Mouse (Mus musculus) kidney, adult 2 months (tissue): ENCODE measurements around the gene B4galt5. TPM values are rescaled to one million over a fixed set of nuclear protein-coding genes. Genes with fewer than 3 reads are reported as not detected.

Experiments used
- DNase-seq: peaks from one replicate; pipeline ENCODE4 v3.0.0; 2021
- H3K27ac ChIP-seq: fragments of 200-500 bp; 2 replicates; pipeline ENCODE4 v1.5.1; 2012; ENCODE audit warnings: low read depth, low read length, control low read depth, inconsistent platforms; ENCODE audit not compliant: insufficient read depth
- H3K27me3 ChIP-seq: fragments of 200-500 bp; replicated peaks from 2 replicates; pipeline ENCODE4 v1.6.1; 2012; ENCODE audit warnings: mild to moderate bottlenecking, moderate library complexity, low read length, inconsistent platforms; ENCODE audit not compliant: control insufficient read depth, insufficient read depth
- H3K36me3 ChIP-seq: fragments of 200-500 bp; 2 replicates; pipeline ENCODE4 v1.6.1; 2012; ENCODE audit warnings: mild to moderate bottlenecking, moderate library complexity, low read length, inconsistent platforms; ENCODE audit not compliant: control insufficient read depth, insufficient read depth
- H3K4me1 ChIP-seq: fragments of 200-500 bp; 2 replicates; pipeline ENCODE4 v1.6.1; 2011; ENCODE audit warnings: low read length; ENCODE audit not compliant: control insufficient read depth, insufficient read depth
- H3K4me3 ChIP-seq: fragments of 200-500 bp; 2 replicates; pipeline ENCODE4 v1.5.1; 2011; ENCODE audit warnings: mild to moderate bottlenecking, low read depth, low read length, control low read depth; ENCODE audit not compliant: insufficient read depth
- CTCF ChIP-seq: fragments of 200-500 bp; conservative IDR thresholded peaks from 2 replicates; pipeline ENCODE4 v1.5.1; 2011; ENCODE audit warnings: low read depth, mild to moderate bottlenecking, control low read depth, low read length, moderate library complexity, mixed read lengths; ENCODE audit not compliant: insufficient read depth, insufficient read length
- POLR2A ChIP-seq: fragments of 200-500 bp; IDR thresholded peaks from one replicate; pipeline ENCODE4 v1.6.1; 2011; ENCODE audit warnings: low read depth, low read length, control low read depth
- WGBS: fragments of 180-500 bp; shearing (Covaris S2); methylation state at CpG from one replicate; pipeline ENCODE4 v1.1.7; 2018; 5-methylcytosine and 5-hydroxymethylcytosine counted together
- polyA plus RNA-seq: library from polyadenylated mRNA; depleted of rRNA; stranded (reverse); fragments of >200 nt; gene quantifications from 2 replicates; pipeline ENCODE4 v1.2.3, GENCODE M21; 2012

B4galt5 gene
- polyA plus RNA-seq, 1 experiment, result 51.5 TPM

- 85% methylated on average over 8 of the region's 8 CpGs for WGBS
- no peak overlapping the region for H3K27ac ChIP-seq
- DNase-seq, result no peak
- H3K4me1 ChIP-seq, result no peaks in the 10 kb centered on the region; the same call in 1 of the 2 replicates
- H3K27me3 ChIP-seq, result no peaks in the 10 kb centered on the region
- TF ChIP-seq POLR2A (no peak), CTCF (no peak)
- H3K4me3 ChIP-seq, result no peak overlapping the region
- no peaks in the 10 kb centered on the region for H3K36me3 ChIP-seq
These were observed 85.8 kb downstream of the B4galt5 start for GRCm38 (mm10) chr2:167263040-167263810.

DNA sequence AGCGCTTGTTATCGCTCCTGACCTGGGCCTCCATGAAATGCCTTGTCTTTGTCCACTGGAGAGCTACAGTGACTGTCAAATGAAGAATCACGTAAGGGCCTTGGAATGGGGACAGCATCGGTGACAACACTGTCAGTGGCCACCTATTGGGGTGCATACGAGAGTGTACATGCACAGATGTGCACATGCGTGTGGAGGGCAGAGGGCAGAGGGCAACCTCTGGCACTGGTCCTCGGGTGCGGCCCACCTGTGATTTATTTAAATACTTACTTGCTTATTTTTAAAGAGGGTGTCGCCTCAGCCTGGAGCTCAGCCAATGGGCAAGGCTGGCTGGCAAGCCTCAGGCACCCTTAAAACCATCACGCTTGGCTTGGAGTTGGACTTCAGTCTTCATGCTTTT is 86.5 kb downstream of the B4galt5 start:
- TF ChIP-seq CTCF, result no peak
- TF ChIP-seq POLR2A, result no peak
- H3K36me3 ChIP-seq, result no peaks in the 10 kb centered on the region
- 89% methylated on average over 10 of the region's 10 CpGs for WGBS
- H3K4me3 ChIP-seq, result no peak overlapping the region
- DNase-seq, result no peak
- no peaks in the 10 kb centered on the region for H3K27me3 ChIP-seq
- no peak overlapping the region for H3K27ac ChIP-seq
- no peaks in the 10 kb centered on the region; the same call in 1 of the 2 replicates for H3K4me1 ChIP-seq

GRCm38 (mm10) chr2:167261106-167261505 is 87.9 kb downstream of the B4galt5 start:
- WGBS, result 52% methylated on average over 4 of the region's 4 CpGs
- H3K4me3 ChIP-seq, result no peak overlapping the region
- peak; percentile 39 for DNase-seq
- no peak for TF ChIP-seq POLR2A
- TF ChIP-seq CTCF, result no peak
- H3K4me1 ChIP-seq, result no peaks in the 10 kb centered on the region; the same call in 1 of the 2 replicates
- no peak overlapping the region for H3K27ac ChIP-seq
- no peaks in the 10 kb centered on the region for H3K36me3 ChIP-seq
- no peaks in the 10 kb centered on the region for H3K27me3 ChIP-seq

DNA sequence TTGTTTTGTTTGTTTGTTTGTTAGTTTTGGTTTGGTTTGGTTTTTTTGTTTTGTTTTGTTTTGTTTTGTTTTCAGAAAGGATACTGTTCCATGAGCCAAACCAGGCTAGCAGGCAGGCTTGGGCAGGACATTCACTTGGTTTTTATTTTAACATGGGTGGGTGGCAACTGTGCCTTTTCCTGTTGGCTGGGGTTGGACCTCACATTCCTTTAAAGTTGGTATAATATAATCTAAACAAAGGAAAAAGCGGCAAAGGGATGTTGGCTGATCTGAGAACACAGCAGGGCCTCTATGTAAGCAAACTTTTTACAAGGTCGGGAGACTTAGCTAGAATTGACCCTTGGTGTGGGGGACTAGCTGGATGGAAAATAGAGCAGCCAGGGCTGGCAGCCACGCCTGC is 91.2 kb downstream of the B4galt5 start:
- 64% methylated on average over 3 of the region's 3 CpGs for WGBS
- Histone ChIP-seq H3K27me3 (no peaks in the 10 kb centered on the region), H3K4me3 (no peak overlapping the region), H3K4me1 (no peaks in the 10 kb centered on the region; the same call in 1 of the 2 replicates), H3K27ac (no peak overlapping the region), H3K36me3 (no peaks in the 10 kb centered on the region)
- no peak for DNase-seq
- no peak for TF ChIP-seq CTCF
- TF ChIP-seq POLR2A, result no peak

GRCm38 (mm10) chr2:167254808-167255207 is 94.2 kb downstream of the B4galt5 start:
- Histone ChIP-seq H3K4me1 (no peaks in the 10 kb centered on the region), H3K4me3 (no peak overlapping the region), H3K36me3 (no peaks in the 10 kb centered on the region), H3K27ac (peak overlapping the region; percentile 41; the same call in 1 of the 2 replicates), H3K27me3 (no peaks in the 10 kb centered on the region)
- DNase-seq, result no peak
- WGBS, result 85% methylated on average over 6 of the region's 6 CpGs
- no peak for TF ChIP-seq POLR2A
- no peak for TF ChIP-seq CTCF

- TF ChIP-seq POLR2A (no peak), CTCF (no peak)
- DNase-seq, result peak; percentile 80
- Histone ChIP-seq H3K36me3 (no peaks in the 10 kb centered on the region), H3K4me3 (no peak overlapping the region), H3K27me3 (no peaks in the 10 kb centered on the region), H3K4me1 (no peaks in the 10 kb centered on the region), H3K27ac (no peak overlapping the region)
- 52% methylated on average over 7 of the region's 7 CpGs for WGBS
These were observed 94.8 kb downstream of the B4galt5 start for GRCm38 (mm10) chr2:167254185-167254584.

DNA sequence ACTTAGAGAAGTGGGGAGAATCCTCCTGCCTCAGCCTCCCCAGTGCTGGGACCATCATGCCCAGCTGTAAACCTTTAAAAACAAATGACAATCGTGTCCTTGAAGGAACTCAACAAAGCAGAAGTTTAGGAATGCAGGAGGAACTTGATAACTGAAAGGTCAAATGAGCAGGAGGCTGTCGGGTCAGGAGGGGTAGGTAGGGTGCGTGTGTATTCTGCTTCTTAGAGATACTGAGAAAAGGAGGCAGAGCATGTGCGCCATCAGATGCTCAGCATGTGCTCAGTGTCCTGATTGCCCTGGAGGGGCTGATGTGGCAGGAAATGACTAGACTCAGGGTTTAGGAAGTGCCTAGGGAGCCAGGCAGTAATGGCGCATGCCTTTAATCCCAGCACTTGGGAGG is 95.5 kb downstream of the B4galt5 start:
- no peak for DNase-seq
- Histone ChIP-seq H3K4me1 (no peaks in the 10 kb centered on the region), H3K36me3 (no peaks in the 10 kb centered on the region), H3K27me3 (no peaks in the 10 kb centered on the region), H3K4me3 (no peak overlapping the region), H3K27ac (no peak overlapping the region)
- WGBS, result 68% methylated on average over 5 of the region's 5 CpGs
- no peak for TF ChIP-seq POLR2A
